Mouse (Mus musculus) ovary, postnatal 14 days (tissue): ENCODE results near the gene Hist3h2a.
A peak's percentile ranks its signal among the peaks of the same experiment; 100 is the strongest.
"Not testable (repeated sequence)": the region's sequence is repeated elsewhere in the genome, so short reads cannot be mapped to it uniquely, and the experiment has no call there.

Source experiments
- DNase-seq: peaks from one replicate; pipeline ENCODE4 v3.0.0; 2022; ENCODE audit warnings: low spot score

The Hist3h2a gene

DNA sequence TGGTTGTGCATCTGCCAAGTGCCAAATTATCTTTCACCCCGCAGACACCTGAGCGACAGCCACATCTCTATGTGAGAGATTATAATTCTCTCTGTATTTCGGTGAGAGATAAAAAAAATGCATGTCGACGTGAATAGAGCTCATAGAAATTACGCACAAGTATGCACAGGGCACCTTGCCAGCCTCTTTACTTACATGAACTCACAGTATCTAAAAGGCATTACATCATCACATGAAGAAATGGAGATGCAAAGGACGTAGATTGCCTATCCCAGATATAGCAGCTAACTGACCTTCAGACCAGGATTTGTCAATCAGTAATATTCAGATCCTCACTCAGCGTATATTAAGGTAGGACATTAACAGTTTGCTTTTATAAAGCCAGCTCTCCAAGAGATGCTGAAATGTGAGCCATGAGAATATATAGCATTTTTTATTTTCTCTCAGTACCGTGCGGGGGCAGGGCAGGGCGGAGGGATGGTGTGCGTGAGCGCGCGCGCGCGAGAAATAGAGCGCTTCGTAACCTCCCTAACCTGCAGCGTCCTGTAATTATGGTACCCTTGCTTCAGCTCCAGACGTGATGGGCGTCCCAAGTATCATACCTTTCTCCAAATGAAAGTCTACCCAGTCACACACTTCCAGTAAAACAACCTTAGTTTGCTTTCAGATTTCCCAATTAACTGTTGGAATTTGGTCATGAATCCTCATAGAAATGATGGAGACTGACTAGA, 6.5 kb upstream of the Hist3h2a start:
- DNase-seq, result no peak

DNA sequence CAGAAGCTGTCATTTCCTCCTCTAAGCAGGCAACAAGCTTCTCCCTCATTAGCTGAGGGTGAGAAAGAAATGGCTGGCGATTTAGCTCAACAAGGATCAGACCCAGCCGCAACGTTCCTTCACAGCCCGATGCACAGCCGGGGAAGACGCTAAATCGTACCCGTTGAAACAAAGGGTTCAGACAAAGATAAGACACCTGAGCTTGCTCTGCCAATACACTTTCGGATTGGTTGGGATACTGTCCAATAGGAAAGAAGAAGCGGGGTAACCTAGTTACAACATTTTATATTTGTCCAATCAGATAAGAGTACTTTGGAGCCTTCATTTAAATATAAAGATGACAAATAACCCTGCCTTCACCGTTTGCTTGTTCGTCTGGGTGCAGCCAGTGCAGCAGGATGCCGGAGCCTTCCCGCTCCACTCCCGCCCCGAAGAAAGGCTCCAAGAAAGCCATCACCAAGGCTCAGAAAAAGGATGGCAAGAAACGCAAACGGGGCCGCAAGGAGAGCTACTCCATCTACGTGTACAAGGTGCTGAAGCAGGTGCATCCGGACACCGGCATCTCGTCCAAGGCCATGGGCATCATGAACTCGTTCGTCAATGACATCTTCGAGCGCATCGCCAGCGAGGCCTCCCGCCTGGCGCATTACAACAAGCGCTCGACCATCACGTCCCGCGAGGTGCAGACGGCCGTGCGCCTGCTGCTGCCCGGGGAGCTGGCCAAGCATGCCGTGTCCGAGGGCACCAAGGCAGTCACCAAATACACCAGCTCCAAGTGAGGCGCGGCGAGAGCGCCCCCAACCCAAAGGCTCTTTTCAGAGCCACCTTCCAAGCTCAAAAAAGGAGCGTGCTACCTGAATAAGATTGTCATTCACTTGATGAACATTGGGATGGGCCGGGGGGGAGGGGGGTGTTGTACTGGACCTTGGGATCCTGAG, 5.7 kb upstream of the Hist3h2a start, which contains the start of gene Hist3h2ba:
Gene Hist3h2ba, plus strand, starts transcription at position 379 of the 938 bp plus-strand sequence.
- no peak for DNase-seq

DNA sequence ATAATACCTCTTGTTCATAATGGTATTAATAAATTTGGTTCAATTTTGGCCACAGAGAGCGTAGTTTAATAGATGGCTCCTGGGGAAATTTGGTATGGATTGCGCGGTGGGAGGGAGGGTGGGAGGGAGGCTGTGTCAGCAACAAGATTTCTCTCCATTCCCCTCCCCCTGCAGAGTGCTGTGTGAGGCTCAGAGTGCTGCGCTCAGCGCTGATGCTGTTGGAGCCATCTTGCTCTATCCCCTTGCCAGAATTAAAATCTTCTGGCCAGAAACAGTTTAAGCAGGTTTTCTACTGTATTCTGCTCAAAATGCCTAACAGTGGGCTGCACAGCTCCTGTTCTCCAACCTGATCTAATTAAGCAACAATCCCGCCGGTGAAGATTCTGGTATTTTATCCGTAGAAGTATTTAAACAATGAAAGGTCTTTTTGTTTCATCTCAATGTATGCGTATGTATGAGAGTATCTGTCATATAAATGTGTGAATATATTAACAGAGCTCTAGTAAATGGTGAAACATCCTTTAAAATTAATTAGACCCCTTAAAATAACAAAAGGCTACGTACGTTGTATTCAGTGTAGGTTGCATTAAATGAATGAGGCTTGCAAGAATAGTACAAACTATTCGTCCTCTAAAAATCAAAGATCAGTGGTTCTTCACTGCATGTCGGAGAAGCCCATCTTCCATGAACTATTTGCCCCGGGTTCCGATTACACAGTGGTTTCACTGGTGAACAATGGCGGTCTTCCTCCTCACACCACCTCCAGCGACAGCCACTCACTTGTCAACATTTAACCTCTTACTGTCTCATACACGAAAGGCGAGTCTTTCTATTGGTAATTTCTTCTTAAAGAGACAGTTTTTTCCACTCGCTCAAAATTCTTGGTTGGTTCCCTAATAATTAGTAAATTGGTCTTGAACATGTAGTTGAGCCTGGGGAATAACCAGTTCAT, 4.7 kb upstream of the Hist3h2a start:
- no peak for DNase-seq

DNA sequence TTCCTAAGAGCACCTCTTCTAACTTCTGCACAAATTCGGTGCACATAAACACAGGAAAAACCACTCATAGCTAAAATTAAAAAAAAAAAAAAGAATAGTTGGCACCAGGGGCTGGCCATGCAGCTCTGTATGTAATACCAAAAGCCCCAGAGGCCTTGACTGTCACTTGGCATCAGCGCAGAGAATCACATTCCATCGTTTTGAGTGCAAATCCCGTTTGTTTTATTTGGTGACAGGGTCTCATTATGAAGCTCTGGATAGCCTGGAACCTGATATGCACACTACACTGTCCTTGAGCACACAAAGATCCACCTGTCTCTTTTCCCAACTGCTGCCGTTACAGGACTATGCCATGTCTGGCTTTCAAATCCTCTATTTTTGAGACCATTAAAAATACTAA, 3.3 kb upstream of the Hist3h2a start:
- DNase-seq, result no peak

DNA sequence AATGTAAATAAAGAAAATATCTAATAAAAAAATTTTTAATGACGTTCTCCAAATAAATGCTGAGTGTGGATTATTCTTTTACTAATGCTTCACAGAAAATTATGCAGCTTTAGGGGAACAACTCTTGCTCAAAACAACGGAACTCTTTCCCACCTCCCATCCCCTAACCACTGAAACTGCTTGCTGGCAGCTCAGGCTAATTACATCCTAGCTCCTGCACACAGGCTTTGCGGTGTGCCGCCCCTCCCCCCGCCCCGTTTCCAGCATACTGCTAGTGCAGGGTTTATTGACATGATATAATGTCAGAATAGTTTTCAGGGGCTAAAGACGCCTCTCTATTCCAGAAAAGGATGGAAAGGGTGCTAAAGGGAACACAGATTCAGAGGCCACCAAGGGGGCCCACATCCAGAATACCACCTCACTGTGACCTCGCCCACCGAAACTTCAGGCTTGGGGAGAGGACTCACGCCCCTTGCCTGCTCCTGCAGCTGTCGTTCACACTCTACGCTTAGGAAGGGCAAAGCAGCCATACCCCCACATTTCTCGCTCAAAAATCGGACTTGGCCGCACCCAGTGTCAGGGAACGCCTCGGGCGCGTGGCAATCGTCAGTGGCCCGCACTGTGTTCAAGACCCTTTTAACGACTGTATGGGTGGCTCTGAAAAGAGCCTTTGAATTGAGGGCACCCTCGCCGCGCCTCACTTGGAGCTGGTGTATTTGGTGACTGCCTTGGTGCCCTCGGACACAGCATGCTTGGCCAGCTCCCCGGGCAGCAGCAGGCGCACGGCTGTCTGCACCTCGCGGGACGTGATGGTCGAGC, 925 bp upstream of the Hist3h2a start:
- no peak for DNase-seq

DNA sequence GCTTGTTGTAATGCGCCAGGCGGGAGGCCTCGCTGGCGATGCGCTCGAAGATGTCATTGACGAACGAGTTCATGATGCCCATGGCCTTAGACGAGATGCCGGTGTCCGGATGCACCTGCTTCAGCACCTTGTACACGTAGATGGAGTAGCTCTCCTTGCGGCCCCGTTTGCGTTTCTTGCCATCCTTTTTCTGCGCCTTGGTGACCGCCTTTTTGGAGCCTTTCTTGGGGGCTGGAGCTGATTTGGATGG, 390 bp upstream of the Hist3h2a start:
- not testable (repeated sequence) for DNase-seq

DNA sequence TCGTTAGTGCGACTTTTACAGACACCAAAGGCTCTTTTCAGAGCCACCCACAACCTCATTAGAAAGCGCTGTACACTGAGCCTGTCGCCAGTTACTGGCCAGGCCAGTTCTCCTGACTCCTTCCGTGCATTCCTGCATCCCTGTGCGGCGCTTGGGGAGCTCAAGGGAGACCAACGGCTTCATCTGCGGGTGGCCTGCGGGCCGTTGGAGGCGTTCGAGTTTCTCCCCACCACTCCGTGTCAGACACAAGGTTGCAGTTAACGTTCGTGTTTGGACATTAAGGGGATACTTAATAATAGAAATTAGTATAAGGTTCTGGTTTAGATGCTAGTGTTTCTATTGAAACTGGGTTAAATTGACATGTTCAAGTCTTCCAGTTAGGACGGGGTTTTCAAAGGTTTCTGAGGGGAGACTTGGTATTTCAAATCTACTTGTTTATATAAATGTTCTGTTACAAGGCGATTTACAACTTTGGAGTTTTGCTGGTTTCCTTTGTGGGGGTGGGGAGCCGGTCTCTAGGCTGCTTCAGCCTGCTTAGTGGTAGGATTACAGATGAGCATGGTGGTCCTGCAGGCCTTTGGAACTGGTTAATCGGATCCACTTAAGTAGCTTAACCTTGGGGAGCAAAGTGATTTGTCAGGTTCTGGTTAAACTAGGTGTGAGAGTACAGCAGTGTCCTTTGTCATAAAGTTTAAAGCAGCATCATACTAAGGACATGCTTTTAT, 820 bp downstream of the Hist3h2a start:
- DNase-seq, result no peak

DNA sequence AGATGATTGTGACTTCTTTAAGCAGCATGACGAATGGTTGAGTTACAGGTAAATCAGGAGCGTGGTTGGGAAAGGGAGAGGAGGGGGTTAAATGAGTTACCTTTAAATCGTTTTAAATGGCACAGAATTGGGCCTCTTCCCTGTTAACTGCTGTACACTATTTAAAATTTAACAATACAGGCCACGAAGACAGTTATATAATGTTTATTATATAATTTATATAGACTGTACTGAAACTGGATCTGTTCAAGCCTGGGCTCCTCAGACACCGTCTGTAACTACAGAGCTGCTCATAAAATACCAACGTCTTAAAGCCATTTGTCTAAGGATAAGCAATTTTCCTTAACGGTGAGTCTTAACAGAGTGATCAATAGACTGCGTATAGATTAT, 1.4 kb downstream of the Hist3h2a start:
- no peak for DNase-seq

DNA sequence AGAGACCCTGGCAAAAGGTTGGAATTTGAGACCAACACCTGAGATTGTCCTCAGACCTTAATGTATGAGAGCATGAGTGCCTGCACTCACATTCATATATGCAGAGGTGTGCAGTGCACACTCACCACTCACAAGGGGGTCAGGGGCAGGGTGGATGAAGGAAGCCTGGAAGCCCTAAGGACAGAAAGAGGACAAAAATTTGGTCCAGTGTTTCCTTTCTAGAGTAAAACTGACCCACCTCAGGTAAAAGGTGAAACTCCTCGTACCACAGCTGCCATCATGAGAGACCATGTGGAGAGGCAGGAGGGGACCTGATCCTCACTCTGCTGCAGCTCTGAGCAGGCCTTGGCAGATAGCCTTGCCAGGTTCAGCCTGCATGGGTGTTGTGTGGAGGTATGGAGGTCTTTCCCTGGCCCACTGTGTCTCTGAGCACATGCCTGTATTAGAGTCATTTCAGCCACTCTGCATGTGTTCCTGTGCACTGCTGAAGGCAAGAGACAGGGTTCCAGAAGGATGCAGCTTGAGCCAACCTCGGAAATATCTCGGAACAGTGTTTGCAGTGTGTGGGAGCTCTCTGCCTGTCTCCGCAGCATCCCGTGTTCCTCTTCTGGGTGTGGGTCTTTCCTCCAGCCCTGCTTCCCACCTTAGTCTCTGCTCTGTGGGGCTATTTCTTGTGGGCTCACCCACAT, 2.9 kb downstream of the Hist3h2a start:
- DNase-seq, result no peak

DNA sequence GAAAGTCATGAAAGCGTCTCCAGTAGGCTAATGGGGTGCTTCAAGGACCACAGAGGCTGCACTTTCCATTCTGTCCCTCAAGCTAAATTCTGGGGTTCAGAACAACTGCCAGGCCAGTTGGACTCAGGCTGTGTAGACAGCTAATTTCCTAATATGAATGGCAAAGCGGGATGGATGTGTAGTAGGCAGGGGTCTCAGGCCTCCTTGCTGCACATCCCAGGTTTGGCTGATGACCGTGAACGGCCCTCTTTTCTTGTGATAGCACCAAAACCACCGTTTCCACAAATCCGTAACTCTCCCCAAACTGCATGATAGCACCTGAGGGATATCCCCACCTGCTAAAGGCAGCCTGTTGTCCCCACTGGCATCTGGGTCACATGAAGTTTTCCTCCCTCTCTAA, 4.1 kb downstream of the Hist3h2a start:
- no peak for DNase-seq

DNA sequence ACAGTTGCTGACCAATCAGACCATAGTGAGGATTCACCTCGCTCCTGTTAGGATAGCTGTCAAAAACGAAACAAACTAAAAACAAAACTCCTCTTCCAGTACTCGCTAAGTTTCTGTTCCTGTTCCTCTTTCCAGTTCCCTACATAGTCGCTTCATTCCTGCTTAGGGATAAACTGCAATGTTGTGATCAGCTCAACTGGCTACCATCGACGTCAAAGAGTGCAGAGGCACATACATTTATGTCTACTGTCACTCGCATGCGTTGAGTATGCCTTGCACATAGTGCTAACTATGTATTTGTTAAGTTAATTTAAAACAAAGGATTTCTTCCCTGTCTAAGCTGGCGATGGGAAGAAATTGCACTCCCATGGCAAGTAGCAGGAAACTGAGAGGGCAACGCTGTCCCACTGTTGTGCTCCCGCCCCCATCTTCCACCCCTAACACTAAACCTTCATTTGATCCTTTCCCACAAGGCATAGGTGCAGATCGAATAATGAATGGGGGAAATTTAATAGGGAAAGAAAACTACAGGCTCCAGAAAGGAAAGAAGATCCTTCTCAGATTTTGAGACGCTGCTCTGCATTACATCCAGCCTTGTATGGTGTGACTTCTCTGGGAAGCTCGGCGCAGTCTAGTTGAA, 4.8 kb downstream of the Hist3h2a start:
- DNase-seq, result no peak

DNA sequence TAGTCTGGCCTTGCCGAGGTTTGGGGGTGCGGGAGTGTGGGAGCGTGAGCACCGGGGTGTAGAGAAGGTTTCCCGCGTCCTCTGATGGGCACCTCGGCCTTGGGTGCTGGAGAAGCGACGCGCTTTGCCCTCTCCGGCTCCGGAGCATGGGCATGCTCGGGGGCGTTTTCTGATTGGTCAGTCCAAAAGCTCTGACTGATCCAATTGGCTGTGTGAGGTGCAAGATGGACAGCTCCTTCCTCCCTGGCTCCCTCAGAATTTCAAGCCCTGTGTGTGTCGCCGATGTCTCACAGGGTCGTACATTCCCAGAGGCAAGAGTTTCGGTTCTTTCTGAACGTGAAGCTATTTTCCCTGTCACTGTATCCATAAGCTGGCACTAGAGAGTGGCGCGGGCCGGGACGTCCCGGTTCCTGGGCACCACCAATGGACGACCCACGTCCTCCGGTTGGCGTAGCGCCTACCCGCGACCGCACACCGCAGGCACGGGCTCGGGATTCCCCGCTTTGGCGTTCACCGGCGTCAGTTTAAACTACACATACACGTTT, 5.5 kb downstream of the Hist3h2a start:
- DNase-seq, result peak; percentile 36

DNA sequence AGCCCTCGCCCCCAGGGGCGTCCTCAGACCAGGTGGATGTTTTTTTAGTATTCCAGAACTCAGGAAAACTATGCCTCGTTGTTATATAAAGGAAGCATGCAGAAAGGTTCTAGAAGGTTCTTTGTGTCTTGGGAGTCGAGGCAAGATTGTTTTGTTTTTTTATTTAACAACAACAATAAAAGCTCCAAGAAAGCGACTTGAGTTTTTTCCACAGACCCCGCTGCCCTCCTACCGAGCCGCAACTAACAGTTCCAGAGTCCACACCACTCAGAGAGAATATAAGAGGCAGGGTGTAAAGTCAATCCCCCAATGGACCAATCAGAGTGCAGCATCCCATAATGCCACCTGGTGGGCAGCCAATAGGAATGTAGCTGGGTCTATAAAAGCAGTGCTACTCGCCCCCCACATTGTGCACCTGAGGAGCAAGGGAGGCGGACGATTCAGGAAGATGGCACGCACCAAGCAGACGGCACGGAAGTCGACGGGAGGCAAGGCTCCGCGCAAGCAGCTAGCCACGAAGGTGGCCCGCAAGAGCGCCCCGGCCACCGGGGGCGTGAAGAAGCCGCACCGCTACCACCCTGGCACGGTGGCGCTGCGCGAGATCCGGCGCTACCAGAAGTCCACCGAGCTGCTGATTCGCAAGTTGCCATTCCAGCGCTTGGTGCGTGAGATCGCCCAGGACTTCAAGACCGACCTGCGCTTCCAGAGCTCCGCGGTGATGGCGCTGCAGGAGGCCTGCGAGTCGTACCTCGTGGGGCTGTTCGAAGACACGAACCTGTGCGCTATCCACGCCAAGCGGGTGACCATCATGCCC, 7.1 kb downstream of the Hist3h2a start:
- no peak for DNase-seq

DNA sequence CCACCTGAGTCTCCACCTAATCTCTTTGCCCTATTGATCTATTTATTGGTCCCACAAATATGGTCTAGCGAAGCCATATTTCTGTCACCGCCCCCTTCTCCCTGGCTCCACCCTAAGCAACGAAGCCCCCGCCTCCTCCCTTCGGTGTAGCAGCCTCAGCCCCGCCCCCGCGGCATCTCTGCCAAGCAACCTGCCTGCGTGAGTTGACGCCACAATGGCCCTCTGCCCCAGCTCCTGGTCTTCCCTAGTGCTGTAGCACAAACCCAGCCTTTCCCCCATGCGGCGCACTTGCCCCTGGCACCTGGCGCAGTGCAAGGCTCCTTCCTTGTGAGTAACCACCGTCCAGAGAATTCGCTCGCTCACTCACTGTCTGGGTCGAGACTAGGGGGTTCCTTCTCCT, 9.1 kb downstream of the Hist3h2a start:
- DNase-seq, result no peak

DNA sequence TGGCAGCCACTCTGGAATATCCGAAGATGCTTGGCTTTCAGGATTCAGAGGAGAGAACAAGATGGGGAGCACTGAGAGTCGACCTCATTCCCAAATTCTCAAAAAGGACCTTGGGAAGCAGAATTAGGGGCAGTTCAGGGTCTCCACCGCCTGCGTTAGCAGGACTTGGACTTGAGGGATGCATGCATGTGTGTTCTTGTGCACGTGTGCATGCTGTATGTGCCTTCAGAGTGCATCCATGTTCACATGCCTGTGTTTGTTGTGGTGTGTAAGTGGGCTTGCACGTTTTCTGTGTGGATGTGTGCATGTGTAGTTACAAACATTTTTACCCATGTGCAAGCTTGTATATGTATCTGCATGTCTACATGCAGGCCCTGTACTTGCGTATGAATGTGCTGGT, 9.7 kb downstream of the Hist3h2a start:
- no peak for DNase-seq

DNA sequence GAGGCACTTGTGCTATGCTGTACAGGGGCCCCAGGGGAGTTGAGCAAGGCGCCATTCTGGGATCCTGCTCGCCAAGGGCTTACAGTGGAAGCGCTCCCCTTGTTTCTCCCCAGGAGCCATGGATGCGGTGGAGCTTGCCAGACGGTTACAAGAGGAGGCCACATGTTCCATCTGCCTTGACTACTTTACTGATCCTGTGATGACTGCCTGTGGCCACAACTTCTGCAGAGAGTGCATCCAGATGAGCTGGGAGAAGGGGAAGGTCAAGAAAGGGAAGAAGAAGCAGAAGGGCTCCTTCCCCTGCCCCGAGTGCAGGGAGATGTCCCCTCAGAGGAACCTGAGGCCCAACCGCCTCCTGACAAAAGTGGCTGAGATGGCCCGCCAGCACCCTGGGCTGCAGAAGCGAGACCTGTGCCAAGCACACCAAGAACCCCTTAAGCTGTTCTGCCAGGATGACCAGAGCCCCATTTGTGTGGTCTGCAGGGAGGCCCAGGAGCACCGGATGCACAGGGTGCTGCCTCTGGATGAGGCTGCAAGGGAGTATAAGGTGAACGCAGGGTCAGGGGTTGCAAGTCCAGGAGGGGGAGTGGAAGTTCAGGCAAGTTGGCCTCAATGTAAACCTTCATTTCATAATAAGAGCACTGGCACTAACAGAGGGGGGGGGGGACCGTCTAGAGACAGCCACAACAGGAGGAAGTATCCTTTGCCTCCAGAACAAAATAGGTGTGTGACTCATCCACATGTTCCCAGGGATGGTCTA, 10.7 kb downstream of the Hist3h2a start:
- DNase-seq, result no peak

DNA sequence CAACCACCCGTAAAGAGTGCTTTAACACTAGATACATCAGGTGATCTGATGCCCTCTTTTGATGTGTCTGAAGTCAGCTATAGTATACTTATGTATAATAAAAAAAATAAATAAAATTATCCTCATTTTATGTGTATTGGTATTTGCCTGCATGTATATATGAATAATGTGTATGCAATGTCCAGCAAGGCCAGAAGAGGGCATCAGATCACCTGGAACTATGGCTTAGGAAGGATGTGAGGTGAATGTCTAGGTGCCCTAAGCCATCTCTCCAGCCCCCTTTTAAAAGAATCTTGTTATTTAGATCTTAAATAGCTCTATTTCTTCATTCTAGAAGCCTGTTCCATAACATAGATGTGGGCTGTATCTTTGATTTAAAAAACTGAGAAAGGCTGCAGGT, 12.9 kb downstream of the Hist3h2a start:
- DNase-seq, result no peak

DNA sequence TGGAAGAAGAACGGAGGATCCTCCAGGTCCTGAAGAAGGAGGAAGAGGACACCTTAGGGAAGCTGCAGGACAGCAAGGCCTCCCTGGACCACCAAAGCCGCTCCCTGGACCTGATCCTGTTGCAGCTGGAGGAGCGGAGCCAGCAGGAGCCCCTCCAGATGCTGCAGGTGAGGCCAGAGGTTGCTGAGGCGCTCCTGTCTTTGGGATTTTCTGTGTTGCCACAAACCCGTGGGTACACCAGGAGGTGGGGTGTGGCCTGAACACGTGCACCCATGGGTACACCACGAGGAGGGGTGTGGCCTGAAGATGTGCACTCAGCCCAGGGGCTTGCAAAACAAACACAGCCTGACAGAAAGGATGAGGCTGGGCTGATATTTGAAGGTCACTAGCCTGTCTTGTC, 14.1 kb downstream of the Hist3h2a start:
- no peak for DNase-seq
